Mouse (Mus musculus) telencephalon, adult 2 months (tissue): ENCODE measurements at regions not wholly inside any gene's neighbourhood (a gene's known extent, or its start where the extent isn't known, plus 50 kb on each side); places are given as distances from the start of the nearest gene placed in this dataset.

Experiments used
- DNase-seq: peaks from one replicate; pipeline ENCODE4 v3.0.0-alpha.2; 2011; ENCODE audit warnings: low read depth, low spot score

DNA sequence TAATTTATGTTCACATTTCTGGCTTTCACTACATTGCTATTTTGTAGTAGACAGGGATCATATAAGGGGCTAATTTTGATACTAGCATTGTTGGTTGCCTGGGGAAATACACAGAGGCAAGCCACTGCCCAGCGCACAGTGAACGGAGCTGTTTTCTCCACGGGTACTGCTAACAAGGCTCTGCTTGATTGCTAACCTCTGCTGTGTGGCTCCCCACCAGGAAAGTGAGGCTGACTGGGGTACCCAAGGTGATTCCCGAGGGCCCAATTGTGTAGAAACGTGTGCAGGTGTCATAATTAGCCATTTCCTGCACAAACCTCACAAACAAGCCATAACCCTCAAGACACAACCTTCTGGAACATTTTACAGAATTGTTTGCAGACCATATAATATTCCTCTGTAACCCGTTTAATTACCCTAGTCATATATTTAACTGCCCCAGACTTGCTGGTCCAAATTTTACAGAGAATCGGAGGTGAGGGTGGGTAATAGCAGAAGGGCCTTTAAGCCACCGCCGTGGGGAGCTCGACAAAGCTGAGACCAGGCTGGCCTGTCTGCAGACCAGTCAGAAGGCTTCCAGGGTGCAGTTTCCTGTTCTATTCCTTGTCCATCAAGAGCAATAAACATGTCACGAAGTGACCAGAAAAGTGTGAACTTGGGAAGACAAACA lies 170.9 kb downstream of the Fam169b start:
- no peak for DNase-seq

- no peak for DNase-seq
Observed at GRCm38 (mm10) chr7:68440661-68441150, 167.1 kb downstream of the Fam169b start.

GRCm38 (mm10) chr7:68428946-68429345 lies 155.3 kb downstream of the Fam169b start:
- DNase-seq, result no peak

GRCm38 (mm10) chr7:68415890-68416289 lies 142.3 kb downstream of the Fam169b start:
- DNase-seq, result no peak

DNA sequence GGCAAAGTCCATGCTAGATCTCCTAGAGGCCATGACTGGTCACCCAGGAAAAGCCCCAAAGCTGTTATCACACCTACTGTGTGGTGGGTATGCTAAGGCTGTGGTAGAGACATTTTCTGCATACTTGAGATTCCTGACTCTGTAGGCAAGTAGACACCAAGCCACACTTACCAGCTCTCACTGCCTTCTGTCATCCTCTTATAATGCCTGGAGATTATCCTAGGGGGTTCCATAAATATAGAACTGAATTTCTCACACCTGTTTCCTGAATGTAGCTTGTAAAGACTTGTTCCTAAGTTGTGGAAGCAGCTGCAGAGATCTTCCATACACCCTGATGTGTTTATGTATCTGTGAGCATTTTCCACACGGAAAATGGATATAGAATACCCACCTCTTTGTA lies 139.1 kb downstream of the Fam169b start:
- DNase-seq, result no peak
